Mouse (Mus musculus) midbrain, embryonic 12.5 days (tissue): ENCODE data around the gene Pcbp4. TPM values are rescaled to one million over a fixed set of nuclear protein-coding genes. Genes with fewer than 3 reads are reported as not detected.
A peak's percentile ranks its signal among the peaks of the same experiment; 100 is the strongest.

Experiments used
- ATAC-seq: fragments of 200-750 bp; cut with Nextera tagmentation; 2 replicates; pipeline ENCODE4 v1.8.0; 2017; ENCODE audit warnings: low read depth, moderate TSS enrichment, moderate library complexity; ENCODE audit not compliant: low FRiP score
- H3K27ac ChIP-seq: fragments of 300-500 bp; sonication (generic); replicated peaks from 2 replicates; pipeline ENCODE4 v1.5.1; 2016; ENCODE audit warnings: mild to moderate bottlenecking
- H3K27me3 ChIP-seq: fragments of 300-500 bp; sonication (generic); 2 replicates; pipeline ENCODE4 v1.6.1; 2016; ENCODE audit warnings: mild to moderate bottlenecking
- H3K36me3 ChIP-seq: fragments of 300-500 bp; sonication (generic); 2 replicates; pipeline ENCODE4 v1.6.1; 2016
- H3K4me1 ChIP-seq: fragments of 300-500 bp; sonication (generic); 2 replicates; pipeline ENCODE4 v1.6.1; 2016
- H3K4me2 ChIP-seq: fragments of 300-500 bp; sonication (generic); replicated peaks from 2 replicates; pipeline ENCODE4 v1.6.1; 2016; ENCODE audit warnings: mild to moderate bottlenecking, moderate library complexity
- H3K4me3 ChIP-seq: fragments of 300-500 bp; sonication (generic); 2 replicates; pipeline ENCODE4 v1.5.1; 2016; ENCODE audit warnings: mild to moderate bottlenecking
- H3K9ac ChIP-seq: fragments of 300-500 bp; sonication (generic); replicated peaks from 2 replicates; pipeline ENCODE4 v1.6.1; 2016; ENCODE audit warnings: mild to moderate bottlenecking, moderate library complexity
- H3K9me3 ChIP-seq: fragments of 300-500 bp; sonication (generic); 2 replicates; pipeline ENCODE4 v1.6.1; 2016; ENCODE audit warnings: mild to moderate bottlenecking
- WGBS: fragments of 180-500 bp; shearing (Covaris S2); methylation state at CpG from one replicate; pipeline ENCODE4 v1.1.7; 2016; 5-methylcytosine and 5-hydroxymethylcytosine counted together
- polyA plus RNA-seq: library from polyadenylated mRNA; unstranded; fragments of >200 nt; fragmentation: Nextera tagmentation; extraction: Ambion mirVana; gene quantifications from 2 replicates; pipeline ENCODE4 v1.2.1, GENCODE M21; 2016

Pcbp4 gene
- polyA plus RNA-seq, 1 experiment from 2014 or later, result 343 TPM

DNA sequence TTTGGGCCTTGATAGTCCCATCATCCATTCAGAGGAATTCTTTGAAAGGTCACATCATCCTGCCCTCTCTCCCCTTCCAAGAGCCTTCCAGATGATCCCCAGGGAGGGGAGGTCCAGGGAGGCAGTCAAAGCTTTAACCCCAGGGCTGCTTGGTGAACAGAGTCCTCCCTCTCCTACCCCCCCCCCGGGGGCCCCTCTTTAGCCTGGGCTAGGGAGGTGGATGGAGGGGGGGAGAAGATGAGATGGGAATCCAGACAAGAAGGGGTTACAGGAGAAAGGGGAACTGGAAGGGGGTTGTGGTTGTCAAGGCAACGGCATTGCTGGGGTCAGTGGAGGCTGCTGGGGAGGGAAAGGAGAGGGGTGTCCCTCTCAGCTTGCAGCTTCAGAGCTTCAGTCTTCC lies 32.5 kb upstream of the Pcbp4 start:
- peak; percentile 52 for ATAC-seq
- Histone ChIP-seq H3K4me3 (no peak overlapping the region), H3K9me3 (no peaks in the 10 kb centered on the region), H3K27ac (peak overlapping the region; percentile 63), H3K36me3 (no peaks in the 10 kb centered on the region), H3K4me1 (peaks cover 38% of the 10 kb centered on the region), H3K9ac (0 out of 2 replicates have a peak overlapping the region, but pooled peaks have one; percentile 17), H3K4me2 (peak overlapping the region; percentile 42), H3K27me3 (peaks cover 13% of the 10 kb centered on the region)
- 0% methylated on average over 2 of the region's 2 CpGs for WGBS

DNA sequence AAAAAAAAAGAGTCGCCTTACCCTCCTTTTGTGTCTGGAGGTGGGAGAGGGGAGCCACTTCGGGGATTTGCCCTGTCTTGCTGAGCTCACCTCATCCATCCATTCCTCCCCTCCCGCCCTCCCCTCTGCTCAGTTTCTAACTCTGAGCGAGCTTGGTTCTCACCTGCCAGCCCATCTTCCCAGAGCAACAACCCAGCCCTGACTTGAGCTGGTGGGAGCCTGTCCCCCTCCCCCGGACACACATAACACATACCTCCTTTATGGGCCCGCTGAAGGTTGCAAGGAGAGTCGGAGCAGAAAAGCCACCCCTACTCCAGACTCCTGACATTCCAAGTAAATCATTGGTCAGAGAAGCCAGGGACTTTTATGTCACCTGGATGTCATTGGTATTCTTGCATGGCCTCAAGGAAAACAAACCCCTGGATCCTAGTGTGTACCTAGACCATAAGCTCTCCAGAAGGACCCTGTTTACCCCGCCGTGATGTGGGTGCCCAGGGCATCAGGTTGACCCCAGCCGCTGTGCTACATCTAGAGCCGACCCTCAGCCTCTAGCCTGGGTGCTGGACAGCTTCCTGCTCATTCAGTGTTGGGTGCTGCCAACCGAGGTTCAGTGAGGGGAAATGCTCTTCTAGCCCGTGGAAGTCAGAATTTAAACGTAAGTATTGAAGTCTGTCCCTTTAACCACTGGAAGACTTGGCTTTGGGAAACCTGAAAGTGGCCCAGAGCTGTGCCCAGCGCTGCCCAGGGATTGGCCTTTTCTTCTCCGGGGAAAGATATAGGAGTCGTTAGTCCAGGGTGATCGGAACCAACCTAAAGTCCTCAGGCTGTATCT lies 31.8 kb upstream of the Pcbp4 start:
- Histone ChIP-seq H3K4me1 (peaks cover 38% of the 10 kb centered on the region), H3K4me2 (peak overlapping the region; percentile 42), H3K36me3 (no peaks in the 10 kb centered on the region), H3K9ac (no peak overlapping the region), H3K4me3 (no peak overlapping the region), H3K9me3 (no peaks in the 10 kb centered on the region), H3K27me3 (peaks cover 13% of the 10 kb centered on the region), H3K27ac (peak overlapping the region; percentile 63)
- 7% methylated on average over 17 of the region's 18 CpGs for WGBS
- ATAC-seq, result peak; percentile 43

DNA sequence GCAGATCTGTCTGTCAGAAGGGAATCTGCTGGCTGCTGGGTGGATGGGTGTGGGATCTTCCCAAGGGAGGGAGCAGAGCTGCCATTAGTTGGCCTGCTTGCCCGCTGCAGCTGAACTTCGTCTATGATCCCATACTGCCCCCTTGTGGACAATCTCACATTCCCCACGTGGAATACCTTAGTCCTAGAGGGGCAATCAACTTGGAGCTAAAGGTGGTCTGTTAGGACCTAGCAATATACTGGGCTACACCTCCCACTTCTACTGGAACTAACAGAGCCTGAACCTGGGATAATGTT lies 31.3 kb upstream of the Pcbp4 start:
- WGBS, result 0% methylated on average over 3 of the region's 3 CpGs
- Histone ChIP-seq H3K4me3 (no peak overlapping the region), H3K9ac (no peak overlapping the region)

DNA sequence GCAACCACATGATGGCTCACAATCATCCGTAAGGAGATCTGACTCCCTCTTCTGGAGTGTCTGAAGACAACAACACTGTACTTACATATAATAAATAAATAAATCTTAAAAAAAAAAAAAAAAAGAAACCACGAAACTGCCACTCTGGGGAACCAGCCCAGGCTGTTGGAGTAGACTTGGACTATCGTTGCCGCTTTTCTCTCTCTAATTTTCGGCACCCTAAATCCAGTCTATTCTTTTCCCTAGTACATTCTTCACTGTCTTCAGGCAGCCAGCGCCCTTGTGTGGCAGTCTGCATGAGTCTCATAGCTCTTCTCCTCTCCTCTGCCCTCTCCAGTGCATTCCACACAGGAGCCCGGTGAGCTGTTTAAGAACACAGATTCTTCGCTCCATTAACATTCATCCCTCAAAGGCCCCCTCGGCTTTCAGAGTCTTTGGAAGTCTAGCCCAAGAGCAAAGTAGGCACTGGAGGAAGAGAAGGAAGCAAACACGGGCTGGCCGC lies 24.3 kb upstream of the Pcbp4 start:
- H3K4me2 ChIP-seq, result peak overlapping the region; percentile 82
- H3K9ac ChIP-seq, result peak overlapping the region; percentile 48
- H3K36me3 ChIP-seq, result peaks cover 32% of the 10 kb centered on the region
- 12% methylated on average over 11 of the region's 11 CpGs for WGBS
- H3K4me1 ChIP-seq, result peaks cover 12% of the 10 kb centered on the region
- H3K9me3 ChIP-seq, result no peaks in the 10 kb centered on the region
- H3K27me3 ChIP-seq, result no peaks in the 10 kb centered on the region
- peak overlapping the region; percentile 77 for H3K4me3 ChIP-seq
- ATAC-seq, result no peak; the same call in 1 of the 2 replicates
- H3K27ac ChIP-seq, result peak overlapping the region; percentile 95

More for the DNA sequence above, 31.3 kb upstream of the Pcbp4 start:
- H3K36me3 ChIP-seq, result no peaks in the 10 kb centered on the region
- peaks cover 13% of the 10 kb centered on the region for H3K27me3 ChIP-seq
- peak; percentile 68 for ATAC-seq
- peak overlapping the region; percentile 42 for H3K4me2 ChIP-seq
- peak overlapping the region; percentile 63 for H3K27ac ChIP-seq
- H3K9me3 ChIP-seq, result no peaks in the 10 kb centered on the region
- peaks cover 38% of the 10 kb centered on the region for H3K4me1 ChIP-seq

DNA sequence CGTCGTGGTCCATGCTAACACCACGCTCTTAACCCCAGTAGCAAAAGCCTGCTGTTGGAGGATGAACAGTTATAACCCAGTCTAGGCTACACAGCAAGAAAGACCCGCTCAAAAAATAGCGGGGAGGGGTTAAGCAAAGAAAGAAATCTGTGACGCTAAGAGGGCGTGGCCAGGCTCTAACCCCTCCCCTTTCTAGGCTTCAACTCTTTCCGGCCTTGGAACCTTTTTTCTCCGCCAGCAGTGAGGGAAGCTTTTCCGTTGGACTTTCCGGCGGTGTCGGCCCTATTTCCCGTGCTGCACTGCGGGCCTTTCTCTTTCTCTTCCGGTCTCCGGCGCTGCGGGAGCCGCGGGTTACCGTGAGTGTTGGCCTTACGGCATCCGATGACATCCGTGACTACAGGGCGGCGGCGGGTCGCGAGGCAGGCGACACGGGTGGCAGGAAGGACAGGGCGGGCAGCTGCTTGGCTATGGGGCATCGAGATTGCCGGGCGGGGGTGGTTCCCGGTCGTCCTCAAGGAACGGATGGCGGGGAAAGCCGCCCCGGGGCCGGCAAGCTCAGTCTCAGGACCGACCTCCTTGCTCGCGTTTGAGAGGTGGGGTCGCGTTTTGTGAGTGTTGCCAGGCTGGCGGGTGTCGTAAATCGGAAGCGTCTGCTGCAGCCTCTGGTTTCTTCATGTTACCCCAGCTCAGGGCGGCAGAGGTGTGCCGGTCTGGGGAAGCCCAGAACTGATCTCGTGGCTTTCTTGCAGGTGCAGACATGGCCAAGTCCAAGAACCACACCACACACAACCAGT lies 23.7 kb upstream of the Pcbp4 start, which contains the start of gene Rpl29:
Gene Rpl29, plus strand, starts transcription at position 234 of the 794 bp plus-strand sequence.
- Histone ChIP-seq H3K4me2 (peak within 1 kb of the TSS; percentile 82), H3K27me3 (no peaks in the 10 kb centered on the region), H3K4me1 (peaks cover 12% of the 10 kb centered on the region), H3K9ac (peak within 1 kb of the TSS; percentile 99), H3K27ac (peak within 1 kb of the TSS; percentile 95), H3K9me3 (no peaks in the 10 kb centered on the region), H3K36me3 (peaks cover 33% of the 10 kb centered on the region), H3K4me3 (peak within 1 kb of the TSS; percentile 77)
- peak; percentile 94 for ATAC-seq
- under 1% methylated on average over 55 of the region's 55 CpGs for WGBS

DNA sequence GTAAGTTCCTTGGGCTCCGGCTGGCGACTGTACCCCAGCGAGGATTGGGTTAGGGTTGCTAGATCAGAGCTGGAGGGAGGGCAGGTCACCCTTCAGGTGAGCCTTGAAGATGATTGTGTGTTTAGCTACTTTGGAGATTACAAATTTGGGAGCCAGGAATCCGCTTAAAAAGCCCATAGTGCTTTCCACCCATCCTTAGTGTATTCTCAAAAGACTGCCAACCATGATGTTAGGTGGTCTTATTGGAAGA lies 23.2 kb upstream of the Pcbp4 start:
- H3K4me2 ChIP-seq, result peak overlapping the region; percentile 82
- 5% methylated on average over 4 of the region's 4 CpGs for WGBS
- peak overlapping the region; percentile 77 for H3K4me3 ChIP-seq
- H3K4me1 ChIP-seq, result peaks cover 12% of the 10 kb centered on the region
- H3K9me3 ChIP-seq, result no peaks in the 10 kb centered on the region
- H3K36me3 ChIP-seq, result peaks cover 33% of the 10 kb centered on the region
- ATAC-seq, result no peak
- no peaks in the 10 kb centered on the region for H3K27me3 ChIP-seq
- H3K9ac ChIP-seq, result peak overlapping the region; percentile 99
- H3K27ac ChIP-seq, result peak overlapping the region; percentile 95

DNA sequence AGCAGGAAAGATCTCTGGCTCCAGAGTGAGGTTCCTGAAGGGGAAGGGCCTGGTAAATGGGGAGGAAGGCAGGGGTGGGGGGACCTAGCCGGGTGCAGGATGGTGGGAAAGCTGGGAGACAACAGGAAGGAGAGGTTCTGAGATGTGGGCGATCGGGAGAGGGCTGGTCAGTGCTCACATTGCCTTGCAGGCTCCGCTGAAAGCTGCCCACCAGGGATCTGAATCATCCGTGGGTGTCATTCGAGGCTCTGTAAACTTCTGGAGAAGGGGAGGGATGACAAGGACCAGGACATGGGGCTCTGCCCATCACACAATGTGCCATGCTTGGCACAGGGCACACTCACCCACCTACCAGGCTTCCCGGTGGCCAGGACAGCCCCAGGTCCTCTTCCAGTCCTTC lies 19.7 kb upstream of the Pcbp4 start:
- H3K27me3 ChIP-seq, result no peaks in the 10 kb centered on the region

DNA sequence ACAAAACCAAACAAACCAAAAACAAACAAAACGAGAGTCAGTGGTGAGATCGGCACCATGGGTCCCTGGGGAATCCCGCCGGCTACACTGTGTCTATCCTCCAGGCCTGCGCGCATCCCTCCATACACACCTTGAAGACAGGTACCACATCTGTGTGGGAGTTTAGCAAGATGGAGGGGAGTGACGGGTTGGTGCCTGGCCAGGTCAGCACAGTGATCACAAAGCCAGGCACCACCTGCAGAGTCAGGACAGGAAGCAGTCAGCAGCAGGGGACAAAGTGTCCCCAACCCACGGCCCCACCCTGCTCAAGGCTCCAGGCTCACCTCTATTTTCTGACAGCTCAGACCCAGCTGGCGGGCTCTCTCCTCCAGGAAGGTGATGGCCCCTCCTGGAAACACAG lies 16.5 kb upstream of the Pcbp4 start:
- no peak overlapping the region for H3K4me3 ChIP-seq
- WGBS, result 85% methylated on average over 9 of the region's 9 CpGs
- peaks cover 23% of the 10 kb centered on the region for H3K36me3 ChIP-seq
- no peak for ATAC-seq
- H3K4me1 ChIP-seq, result peaks cover 23% of the 10 kb centered on the region
- H3K27ac ChIP-seq, result no peak overlapping the region
- H3K9me3 ChIP-seq, result no peaks in the 10 kb centered on the region
- H3K9ac ChIP-seq, result peak overlapping the region; percentile 29; the same call in 1 of the 2 replicates
- H3K27me3 ChIP-seq, result no peaks in the 10 kb centered on the region
- no peak overlapping the region for H3K4me2 ChIP-seq

More for the DNA sequence above, 19.7 kb upstream of the Pcbp4 start:
- Histone ChIP-seq H3K27ac (no peak overlapping the region), H3K4me1 (peaks cover 27% of the 10 kb centered on the region), H3K4me3 (no peak overlapping the region), H3K36me3 (peaks cover 33% of the 10 kb centered on the region), H3K9ac (no peak overlapping the region), H3K4me2 (no peak overlapping the region), H3K9me3 (no peaks in the 10 kb centered on the region)
- no peak for ATAC-seq
- 83% methylated on average over 7 of the region's 7 CpGs for WGBS

DNA sequence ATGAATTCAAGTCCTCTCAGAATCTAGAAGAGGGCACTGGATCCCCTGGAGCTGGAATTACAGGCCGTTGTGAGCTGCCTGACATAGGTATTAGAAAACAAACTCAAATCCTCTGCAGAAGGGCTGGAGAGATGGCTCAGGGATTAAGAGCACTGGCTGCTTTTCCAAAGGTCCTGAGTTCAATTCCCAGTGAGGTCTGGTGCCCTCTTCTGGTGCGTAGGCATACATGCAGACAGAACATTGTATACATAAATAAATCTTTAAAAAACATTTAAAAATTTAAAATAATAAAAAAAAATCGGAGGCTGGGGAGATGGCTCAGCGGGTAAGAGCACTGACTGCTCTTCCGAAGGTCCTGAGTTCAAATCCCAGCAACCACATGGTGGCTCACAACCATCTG lies 10.4 kb upstream of the Pcbp4 start:
- Histone ChIP-seq H3K9me3 (no peaks in the 10 kb centered on the region), H3K4me3 (no peak overlapping the region), H3K27me3 (no peaks in the 10 kb centered on the region), H3K27ac (no peak overlapping the region), H3K36me3 (no peaks in the 10 kb centered on the region), H3K4me1 (peaks cover 27% of the 10 kb centered on the region), H3K9ac (no peak overlapping the region), H3K4me2 (no peak overlapping the region)
- 72% methylated on average over 5 of the region's 5 CpGs for whole genome bisulfite sequencing
- no peak for ATAC-seq

DNA sequence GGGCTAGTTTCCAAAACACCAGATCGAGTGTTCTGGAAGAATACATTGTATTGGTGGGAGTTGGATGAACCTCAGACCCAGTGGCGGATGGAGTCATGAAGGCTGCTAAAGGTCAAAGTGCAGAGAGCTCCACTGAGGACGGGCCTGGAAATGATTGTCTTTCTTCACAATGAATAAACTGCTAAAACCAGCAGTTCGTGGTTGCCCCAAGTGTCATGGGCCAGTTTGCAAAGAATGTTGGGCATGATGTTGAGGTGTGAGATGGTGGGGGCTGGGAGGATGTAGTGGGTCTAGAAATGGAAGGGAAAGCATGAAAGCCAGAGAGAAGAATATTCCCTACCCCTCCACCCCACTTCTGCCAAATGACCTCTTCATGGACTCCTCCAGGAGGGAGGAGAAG lies 8.3 kb upstream of the Pcbp4 start:
- Histone ChIP-seq H3K36me3 (no peaks in the 10 kb centered on the region), H3K27me3 (no peaks in the 10 kb centered on the region), H3K9ac (no peak overlapping the region), H3K9me3 (no peaks in the 10 kb centered on the region), H3K4me3 (no peak overlapping the region), H3K4me1 (peaks cover 31% of the 10 kb centered on the region), H3K4me2 (no peak overlapping the region), H3K27ac (no peak overlapping the region)
- 78% methylated on average over 4 of the region's 4 CpGs for WGBS
- no peak for ATAC-seq

DNA sequence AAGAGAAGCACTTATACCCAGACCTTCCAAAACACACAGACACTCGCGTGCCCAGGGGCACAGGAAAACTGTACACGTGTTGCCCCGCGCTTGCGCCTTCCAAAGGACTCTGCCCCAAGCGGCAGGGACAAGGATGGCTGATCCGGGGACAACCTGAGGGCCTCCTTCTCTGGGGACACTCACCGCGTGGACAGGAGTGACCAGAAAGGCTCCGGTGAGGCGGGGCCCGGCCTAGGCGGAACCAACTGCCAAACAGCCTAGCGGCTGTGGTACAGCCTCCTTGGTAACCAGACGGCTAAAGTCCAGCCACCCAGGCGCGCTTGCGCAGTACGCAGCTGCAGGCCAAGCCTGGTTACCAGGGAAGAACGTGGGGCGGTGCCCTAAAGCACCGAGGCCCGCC lies 5.7 kb upstream of the Pcbp4 start, which contains the start of the genes Abhd14b and Abhd14a:
Gene Abhd14b, plus strand, starts transcription at position 112 of the 400 bp plus-strand sequence.
Gene Abhd14a, minus strand, starts transcription at position 331 of the 400 bp plus-strand sequence.
- Histone ChIP-seq H3K27ac (peak within 1 kb of the TSS; percentile 71), H3K4me3 (peak within 1 kb of the TSS; percentile 51), H3K9ac (peak within 1 kb of the TSS; percentile 72), H3K4me2 (peak within 1 kb of the TSS; percentile 58), H3K9me3 (no peaks in the 10 kb centered on the region), H3K27me3 (no peaks in the 10 kb centered on the region), H3K4me1 (peaks cover 48% of the 10 kb centered on the region), H3K36me3 (no peaks in the 10 kb centered on the region)
- WGBS, result 1% methylated on average over 24 of the region's 24 CpGs
- peak; percentile 85 for ATAC-seq

DNA sequence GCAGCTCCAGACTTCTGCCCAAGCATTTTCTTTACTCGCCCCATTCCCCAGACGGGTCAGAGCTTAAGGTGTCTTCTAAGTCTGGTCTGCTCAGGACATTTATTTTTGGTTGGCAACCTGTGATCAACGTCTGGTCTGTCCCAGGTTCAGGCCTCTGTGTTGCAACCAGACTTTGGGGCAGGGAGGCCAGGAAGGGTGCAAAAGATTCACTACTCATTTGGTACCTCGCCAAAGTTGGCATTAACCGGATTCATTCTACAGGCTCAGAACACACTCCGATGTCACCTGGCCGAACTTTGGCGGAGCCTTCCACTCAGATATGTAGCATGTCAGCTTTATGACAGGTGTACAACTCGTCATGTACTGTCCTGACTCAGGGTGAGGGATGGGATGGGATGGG lies 5.1 kb upstream of the Pcbp4 start:
- no peaks in the 10 kb centered on the region for H3K9me3 ChIP-seq
- H3K27ac ChIP-seq, result peak overlapping the region; percentile 71
- 37% methylated on average over 9 of the region's 9 CpGs for WGBS
- no peaks in the 10 kb centered on the region for H3K36me3 ChIP-seq
- ATAC-seq, result peak; percentile 16
- H3K9ac ChIP-seq, result peak overlapping the region; percentile 72; the same call in 1 of the 2 replicates
- H3K4me3 ChIP-seq, result peak overlapping the region; percentile 51; the same call in 1 of the 2 replicates
- H3K27me3 ChIP-seq, result no peaks in the 10 kb centered on the region
- peak overlapping the region; percentile 58 for H3K4me2 ChIP-seq
- H3K4me1 ChIP-seq, result peaks cover 54% of the 10 kb centered on the region
